Mouse (Mus musculus) megakaryocyte, adult 5-6 weeks (primary cell): ENCODE measurements around the gene Csrp1. TPM values are rescaled to one million over a fixed set of nuclear protein-coding genes. Genes with fewer than 3 reads are reported as not detected.

Experiments used
- ATAC-seq: 2 replicates; pipeline ENCODE4 v1.8.0; 2016; ENCODE audit warnings: mild to moderate bottlenecking, inconsistent platforms; ENCODE audit not compliant: poor library complexity, severe bottlenecking
- total RNA-seq, 2 experiments: library from RNA; stranded (forward) in 1 of 2; stranded (reverse) in 1 of 2; fragments of 153-499, 151-499 nt in 1 of 2; fragments of 221-1000, 200-1000 nt in 1 of 2; gene quantifications; 2 replicates each; pipeline versions ENCODE4 v1.2.3 to v1.2.4; 2015 to 2017

Csrp1 gene
- total RNA-seq, 2 experiments from 2014 or later = 86.2 to 99.9 TPM

DNA sequence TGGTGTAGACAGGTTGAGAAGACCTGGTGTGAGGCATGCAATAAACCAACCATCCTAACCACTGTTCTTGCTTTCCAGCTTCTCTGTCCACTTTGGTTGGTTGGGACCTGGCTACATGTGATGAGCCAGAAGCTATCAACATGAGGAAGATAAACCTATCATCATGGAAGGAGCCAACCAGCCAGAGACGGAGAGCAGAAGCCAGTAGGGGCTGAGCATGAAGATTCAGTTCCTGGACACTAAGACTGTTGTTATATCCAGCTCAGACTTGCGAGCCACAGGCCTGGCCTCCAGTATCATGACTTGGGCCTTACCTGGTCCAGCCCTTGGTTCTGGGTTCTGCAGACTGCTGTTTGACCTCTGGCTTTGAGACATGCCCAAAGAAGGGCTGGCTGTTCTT, 48.5 kb downstream of the Csrp1 start:
- no peak for ATAC-seq

DNA sequence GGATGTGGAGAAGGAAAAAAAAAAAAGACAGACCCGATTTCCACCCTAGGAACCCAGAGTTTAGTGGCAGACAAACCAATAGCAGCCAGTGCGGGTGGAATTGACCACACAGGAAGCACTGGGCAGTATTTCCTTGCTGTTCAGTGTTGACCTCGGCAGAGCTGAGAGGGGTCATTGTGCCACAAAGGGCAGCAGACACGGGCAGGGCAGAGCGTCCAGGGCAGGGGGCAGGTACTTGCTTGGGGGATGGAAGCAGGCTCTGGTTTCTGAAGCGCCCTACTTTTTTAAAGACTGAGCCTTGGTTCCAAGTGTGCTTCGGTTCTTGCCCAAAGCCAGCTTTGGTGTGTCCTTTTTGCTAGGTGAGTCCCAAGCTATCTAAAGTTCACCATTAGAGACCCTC, 50.4 kb downstream of the Csrp1 start:
- ATAC-seq = no peak

DNA sequence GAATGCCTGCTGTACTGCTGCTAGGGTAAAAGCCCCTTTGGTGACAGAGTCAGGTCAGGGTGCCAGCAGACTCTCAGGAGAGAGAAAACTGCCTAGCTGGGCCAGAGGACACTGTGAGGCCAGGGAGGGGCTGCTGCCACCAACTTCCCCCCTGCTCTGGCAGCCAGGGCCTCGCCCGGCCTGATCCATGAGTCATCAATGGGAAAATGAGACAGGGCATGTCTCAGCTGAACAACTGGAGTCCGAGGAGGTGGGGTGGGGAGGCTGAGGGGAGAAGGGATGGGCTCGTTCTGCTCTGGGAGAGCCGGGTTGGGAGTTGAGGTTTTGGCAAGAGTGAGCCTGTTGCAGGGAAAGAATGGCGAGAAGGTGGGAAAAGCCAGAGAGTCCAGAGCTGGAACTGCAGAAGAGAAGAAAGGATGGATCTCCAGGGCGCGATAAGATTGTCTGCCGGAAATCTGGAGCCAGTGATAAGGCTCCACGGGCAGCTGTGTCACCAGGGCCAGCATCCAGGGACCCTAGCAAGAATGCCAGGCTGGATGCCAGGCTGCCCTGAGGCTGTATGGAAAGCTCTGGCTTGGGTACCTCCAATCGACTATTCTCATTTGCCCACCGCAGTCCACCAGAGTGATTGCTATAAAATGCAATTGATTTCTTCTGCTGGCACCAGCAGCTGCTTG, 51.2 kb downstream of the Csrp1 start:
- ATAC-seq = 0 out of 2 replicates have a peak, but pooled peaks have one; percentile 39

DNA sequence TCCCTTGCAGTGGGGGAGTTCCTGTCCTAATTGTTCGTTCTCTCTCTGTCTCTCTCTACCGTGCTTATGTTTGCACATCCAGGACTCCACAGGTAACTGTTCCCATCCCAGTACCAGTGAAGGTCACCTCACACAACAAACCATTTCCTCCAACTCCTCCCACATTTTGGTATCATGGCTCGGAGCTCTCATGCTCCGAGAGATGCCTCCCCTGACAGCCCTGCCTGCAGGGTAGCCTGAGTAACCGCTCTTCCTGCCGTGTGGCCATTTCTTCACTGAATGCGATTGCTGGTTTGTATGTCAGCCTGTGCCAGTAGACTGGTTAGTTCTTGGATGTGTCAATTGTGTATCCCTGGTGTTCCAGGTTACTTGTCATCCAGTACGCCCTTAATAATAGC, 51.7 kb downstream of the Csrp1 start:
- no peak for ATAC-seq

DNA sequence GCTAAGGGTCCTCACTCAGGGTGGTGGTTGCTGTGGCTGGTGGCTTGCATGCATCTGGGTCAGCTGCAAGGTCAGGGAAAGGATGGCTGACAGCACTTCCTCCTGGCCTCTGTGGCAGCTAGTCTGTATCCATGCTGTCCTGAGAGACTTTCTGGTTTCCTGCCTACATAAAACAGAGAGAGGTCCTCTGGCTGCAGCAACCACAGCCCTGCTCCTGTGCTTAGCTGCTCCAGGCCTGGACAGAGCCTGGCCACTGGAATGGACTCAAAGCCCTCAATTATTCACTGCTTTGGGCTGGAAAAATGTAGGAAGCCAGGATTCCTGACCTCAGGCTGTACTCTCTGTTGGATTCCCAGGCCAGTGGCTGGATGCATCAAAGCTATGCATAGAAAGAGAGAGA, 56.7 kb downstream of the Csrp1 start:
- ATAC-seq = no peak

DNA sequence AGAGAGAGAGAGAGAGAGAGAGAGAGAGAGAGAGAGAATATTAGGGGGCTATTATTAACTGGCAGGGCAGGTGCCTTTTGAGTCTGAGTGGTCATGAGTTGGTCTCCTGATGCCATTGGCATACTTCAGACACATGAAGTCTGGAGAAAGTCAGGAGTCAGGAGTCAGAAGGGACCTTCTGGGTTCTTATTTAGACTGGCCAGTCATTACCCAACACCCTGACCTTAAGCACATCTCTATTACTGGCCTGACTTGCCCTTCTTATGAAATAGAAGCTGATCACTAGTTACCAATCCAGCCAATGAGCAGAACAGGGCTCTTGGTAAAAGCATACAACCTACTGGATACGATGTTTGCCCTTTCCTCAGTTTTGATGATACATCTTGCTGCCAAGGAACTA, 57.2 kb downstream of the Csrp1 start:
- ATAC-seq = no peak

DNA sequence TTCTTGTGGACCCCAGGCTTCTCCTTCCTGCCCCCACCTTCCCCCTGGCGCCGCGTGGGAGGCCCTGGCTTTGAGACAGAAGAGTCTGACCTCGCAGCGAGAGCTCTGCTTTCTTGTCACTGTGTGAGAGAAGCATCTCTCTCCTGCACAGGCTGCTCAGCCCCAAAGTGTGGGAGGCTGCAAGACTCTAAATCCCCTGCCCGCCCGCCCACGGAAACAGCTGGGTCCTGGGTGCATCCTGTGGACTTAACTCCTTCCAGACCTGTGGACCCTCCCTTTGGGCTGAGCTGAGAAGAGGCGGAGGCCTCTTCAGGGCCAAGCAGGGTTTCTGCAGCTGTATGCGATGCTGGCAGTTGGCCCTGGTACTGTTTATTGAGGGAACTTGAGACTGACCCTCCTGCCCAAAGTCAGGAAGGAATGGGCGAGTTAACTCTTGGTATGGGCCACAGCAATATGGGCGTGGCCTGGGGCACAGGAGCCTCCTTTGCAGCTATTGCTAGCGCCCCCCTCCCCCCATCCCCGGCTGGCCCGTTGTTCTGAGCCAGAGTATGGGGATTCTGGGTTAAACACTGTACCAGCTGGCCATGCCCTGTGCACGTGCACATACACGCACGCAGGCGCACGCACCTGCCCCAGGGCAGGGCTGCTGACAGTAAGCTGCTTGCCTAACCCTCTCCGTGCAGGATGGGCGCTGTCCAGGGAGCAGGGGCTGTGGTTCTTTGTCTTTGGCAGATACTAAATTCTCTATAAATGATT, 59.1 kb downstream of the Csrp1 start, which contains the start of gene Tnni1:
Gene Tnni1, plus strand, starts transcription at position 655 of the 756 bp plus-strand sequence.
- no peak for ATAC-seq

DNA sequence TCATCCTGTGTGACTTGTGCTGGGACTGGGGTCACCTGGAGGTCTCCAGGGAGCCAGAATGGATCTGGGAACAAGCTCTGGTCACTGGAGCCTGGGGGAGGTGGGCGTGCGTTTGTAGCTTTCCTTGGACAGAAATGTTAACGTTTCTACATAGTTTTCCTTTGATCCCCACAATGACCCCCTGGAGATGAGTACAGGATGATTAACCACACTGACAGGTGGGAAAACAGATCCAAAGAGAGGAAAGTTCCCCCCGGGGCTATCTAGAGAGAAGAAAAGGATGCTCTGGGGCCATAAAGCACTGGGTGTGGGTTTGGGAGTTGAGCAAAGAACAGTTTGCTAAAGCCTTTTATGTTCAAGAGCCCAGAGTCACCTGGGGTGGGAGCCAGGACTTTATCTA, 60.8 kb downstream of the Csrp1 start:
- ATAC-seq = no peak

DNA sequence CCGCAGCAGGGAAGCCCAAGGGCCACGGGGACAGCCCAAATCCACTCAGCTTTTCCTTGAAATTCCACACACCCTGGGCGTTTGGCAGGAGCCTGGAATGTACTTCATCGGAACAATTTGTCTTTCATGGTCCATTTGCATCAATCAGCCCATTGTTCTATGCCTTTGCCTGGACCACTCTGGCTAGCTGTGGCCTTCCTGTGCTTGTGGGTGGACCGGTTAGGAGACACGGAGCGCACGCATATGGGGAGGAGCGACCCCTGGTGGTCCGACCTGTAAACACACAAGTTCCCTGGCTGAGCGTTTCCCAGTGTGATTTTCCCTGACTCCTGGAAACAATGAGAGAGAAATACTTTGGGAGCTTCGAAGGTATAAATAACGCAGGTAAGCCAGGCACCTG, 61.4 kb downstream of the Csrp1 start:
- peak; percentile 94 for ATAC-seq

DNA sequence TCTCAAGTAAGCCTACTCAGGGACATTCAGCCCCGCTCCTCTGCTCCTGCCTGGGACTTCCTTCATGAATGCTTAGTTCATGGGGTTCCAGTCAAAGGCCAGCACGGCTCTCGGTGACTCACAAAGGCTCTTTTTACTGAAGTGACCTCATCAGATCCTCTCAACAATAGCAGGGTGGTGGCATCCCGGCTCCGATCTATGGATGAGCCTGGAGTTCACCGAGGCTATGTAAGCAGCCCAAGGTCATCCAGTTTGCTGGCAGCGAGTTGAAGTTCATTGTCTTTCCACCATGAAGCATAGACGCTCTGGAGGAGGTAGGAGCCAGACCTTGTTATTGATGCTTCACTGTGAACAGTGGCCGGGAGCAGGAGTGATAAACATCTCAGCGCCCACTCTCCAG, 63.0 kb downstream of the Csrp1 start:
- ATAC-seq = no peak

DNA sequence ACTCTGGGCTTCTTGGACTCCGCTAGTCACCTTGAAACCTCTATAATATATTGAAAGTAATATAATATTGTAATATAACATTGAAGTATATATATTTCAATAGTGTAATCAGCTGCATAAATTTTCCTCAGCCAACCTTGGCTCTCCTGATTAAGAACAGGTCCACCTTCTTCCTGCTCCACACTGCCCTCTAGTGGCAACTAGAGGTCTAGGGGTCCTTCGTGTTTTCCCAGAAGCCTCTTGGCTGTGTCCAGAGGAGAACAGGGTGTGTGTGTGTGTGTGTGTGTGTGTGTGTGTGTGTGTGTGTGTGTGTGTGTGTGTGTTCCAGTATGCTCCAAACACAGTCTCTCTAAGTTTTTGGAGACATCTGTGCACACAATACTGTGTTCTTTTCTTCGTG, 67.9 kb downstream of the Csrp1 start:
- ATAC-seq = peak; percentile 72

DNA sequence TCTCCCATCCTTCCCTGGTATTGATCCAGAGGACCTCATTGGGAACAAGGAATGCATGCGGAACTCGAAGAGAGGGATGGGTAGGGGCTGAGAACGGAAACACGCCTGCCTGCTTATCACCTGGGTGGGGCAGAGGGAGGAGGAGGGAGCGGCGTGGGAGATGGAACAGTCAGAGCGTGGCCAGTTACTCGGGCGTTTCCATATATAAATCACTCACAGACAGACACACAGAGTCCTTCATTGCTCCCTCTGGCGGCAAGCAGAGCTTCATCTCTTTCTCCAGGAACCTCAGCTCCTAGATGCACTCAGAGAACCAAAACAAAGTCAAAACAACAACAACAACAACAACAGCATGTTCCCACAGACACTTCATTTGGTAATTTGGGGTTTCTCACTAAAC, 68.8 kb downstream of the Csrp1 start:
- ATAC-seq = no peak

DNA sequence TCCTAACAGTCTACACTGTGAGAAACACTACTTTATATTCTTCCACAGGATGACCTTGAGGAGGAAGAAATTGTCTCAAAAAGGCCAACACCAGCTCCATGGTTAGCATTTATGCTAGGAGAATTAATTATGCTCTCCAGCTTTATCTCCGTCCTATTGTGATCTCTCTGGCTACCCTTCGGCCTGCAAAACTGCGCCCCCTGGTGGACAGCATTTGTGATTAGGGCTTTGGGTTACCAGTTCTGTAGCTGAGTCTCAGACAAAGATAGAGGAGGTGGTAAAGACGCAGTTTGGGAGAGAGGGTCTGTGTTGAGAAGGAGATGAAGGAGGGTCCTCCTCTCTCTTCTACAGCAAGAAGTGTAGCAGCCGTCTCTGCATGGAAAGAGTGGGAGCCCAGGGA, 70.0 kb downstream of the Csrp1 start:
- ATAC-seq = peak; percentile 62

DNA sequence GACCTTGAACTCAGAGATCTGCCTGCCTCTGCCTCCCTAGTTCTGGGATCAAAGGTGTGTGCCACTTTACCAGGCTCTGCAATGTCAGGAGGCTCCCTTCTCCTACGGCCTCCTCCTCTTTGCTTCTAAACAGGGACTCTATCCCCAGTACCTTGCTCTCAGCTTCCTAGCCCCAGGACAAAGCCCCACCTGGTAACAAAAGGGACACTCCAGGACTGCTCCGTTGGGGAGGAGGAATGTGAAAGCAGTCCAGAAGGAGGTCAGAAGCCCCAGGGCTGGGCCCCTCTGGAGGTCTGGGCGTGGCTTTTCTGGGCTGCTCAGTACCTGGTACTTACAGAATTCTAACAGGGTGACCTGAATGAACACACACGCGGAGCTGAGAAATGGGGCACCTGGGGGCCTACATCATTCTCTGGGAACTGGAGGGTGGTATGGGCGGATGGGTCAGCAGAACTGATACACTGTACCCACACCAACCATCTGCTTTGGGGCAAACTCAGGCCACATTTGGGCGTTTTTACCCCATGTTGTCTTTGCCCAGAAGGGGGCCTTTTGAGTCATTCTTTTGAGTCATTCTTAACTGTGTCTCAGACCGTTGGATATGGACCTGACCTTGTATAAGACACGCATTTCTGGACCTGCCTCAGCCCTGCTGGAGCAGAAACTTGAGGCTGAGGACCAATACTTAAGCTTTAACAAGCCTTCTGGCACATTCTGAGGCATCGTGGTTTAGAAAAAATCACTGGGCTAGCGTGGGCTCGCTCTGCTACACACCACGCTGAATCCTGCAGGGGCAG, 72.5 kb downstream of the Csrp1 start:
- ATAC-seq = no peak

DNA sequence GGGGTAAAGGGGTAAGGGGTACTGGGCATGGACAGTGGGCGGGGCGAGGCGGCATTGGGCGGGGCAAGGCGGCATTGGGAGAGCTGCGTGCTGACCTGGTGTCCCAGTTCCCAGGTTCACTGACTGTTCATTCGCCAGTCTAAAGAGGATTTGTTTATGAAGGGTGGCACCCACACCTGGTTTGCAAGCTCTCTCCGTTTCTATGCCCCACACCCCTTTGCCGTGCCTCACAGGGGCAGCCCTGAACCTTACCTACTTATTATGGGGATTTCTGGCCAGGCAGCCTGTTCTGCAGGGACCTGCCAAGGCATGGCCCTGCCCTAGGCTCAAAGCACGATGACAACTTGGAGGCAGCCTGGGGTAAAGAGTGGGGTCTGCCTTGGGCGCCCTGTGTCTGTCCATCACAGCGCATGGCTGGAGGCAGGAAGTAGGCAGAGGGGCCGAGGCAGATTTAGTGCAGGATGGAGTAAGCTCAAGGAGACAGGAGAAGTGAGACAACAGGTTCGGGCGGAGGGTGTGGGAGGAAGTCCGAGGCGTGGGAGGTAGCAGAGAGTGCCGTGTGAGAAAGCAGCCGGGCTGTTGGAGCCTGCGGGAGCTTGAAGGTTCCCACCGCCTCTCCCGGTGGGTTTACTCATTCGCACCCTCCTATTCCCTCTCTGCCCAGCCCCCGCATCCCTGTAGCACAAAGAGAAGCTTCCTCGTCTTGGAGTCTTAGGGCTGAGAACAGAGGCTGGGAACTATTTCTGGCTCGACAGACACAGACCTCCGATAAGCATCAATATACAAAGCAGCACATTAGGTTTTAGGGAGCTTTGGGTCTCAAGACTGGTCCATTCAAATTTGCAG, 73.7 kb downstream of the Csrp1 start:
- ATAC-seq = peak; percentile 73

DNA sequence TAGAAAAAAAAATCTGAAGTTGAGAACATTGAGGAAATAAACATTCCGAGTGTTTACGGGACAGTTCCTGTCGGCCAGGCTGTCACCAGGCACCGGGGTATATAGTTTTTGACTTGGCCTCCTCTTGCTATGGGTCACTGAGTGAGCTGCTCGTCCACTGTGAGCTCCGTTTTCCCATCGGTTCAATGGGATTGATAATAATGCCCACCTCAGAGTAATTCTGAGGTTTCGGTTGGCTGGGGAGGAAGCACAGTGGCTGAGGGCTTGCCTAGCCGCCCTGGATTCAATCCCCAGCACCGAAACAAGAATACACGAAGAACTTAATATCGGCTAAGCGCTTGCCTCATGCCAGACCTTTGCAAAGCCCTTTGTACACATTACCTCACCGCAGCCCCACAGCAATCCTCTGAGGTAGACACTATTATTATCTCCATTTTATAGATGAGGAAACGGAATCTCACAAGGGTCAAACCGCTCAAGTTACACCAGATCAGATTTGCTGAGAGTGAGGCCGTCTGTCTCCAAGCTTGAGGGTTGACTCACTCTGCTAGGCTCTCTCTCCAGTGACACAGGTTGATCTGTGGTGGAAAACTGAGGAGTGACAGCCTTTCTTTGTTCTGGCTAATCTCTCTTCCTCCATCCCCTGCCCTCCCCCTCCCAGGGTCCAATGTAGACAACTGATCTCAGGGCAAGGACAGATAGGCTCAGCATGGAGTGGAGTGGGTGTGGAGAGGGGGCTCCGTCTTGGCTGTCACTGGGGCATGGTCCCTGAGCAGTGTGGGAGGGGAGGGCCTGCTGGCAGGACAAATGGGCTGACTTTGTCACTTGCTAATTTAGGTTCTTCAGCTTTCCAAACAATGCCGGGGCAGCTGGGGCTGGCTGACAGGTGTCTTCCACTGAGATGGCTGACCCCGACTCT, 74.6 kb downstream of the Csrp1 start:
- peak; percentile 20 for ATAC-seq

DNA sequence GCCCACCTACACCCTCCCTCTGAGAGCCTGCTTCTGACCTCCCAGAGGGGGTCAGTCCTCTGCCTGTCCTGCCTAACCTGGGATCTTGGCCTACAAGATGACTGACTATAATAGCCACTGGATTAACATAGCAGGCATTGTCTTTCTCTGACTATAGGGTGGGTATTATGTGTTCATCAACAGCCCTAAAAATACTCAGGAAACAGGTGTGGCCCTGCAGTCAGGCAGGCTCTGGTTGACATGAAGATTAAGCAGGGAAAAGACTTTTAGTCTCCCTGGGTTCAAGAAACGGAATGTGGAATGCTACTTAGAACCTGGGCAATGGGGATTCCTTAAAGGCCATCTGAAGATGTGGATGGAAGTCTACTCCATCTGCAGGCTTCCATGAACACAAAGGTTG, 78.6 kb downstream of the Csrp1 start:
- ATAC-seq = no peak

DNA sequence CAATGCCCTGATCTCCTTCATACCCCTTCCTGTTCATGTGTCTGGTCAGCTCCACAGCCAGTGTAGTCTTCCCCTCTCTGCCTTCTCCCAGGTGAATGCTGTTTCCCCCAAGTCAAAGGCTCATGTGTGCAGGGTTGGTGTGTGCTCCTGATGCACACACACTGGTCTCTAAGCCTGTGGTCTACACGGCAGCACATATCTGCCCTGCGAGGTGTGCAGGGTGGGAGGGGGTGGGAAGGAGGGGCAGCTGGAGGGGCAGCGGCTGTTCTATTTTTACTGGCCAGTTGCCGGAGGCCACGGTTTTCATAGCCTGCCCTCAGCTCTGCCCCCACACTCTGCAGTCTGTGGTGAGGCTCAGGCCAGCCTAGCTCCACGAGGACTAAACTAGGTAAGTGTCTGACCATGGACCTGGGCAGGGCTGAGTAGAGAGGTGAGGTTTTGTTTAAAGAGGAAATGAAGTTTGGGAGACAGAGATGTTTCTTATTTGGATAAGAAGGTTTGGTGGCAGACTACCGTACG, 79.3 kb downstream of the Csrp1 start:
- ATAC-seq = no peak

DNA sequence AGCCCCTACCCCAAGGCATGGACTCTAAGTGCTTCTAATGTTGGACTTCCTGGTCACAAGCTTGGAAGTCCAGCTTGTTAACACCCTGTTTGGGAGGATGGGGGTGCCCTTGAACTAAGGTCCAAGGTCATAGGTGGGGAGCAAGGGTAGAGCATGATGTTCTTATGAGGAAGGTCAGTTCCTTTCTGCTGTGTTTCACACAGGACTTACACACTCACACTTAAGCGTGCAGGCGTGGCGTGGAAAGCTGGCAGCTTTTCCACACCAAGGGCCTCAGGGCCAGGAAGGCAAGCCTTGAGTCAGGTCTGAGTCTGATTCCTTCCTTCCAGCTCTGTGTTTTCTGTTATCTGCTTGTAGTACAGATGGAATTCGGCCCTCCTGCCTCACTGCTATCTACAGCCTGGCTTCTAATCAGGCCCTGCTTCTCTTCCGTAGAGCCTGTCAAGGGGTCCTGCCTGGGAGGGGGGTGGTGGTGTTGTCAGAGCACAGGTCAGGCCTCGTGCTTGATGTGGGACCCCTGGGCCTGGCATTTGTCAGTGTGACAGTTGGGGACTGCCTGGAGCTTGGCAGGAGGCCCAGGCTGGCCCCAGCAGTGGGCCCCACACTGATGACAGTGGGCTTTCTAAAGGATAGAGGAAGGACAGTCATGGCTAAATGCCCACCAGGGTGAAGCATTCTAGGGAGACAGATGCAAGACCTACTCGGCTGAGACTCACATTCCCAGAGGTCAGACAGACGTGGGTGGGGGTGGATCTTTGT, 80.5 kb downstream of the Csrp1 start:
- ATAC-seq = no peak
